Mouse (Mus musculus): ENCODE data around the gene Scube1.

GRCm38 (mm10) chr15:83699834-83700592 lies 24.8 kb downstream of the Scube1 start:
- TF ChIP-seq GABPA (IDR thresholded peaks at IDR 0.05; ENCODE audit: insufficient replicate concordance, low read depth, low read length), result no peak
- no peak for TF ChIP-seq CTCF (conservative IDR thresholded peaks at IDR 0.05 in 1 of 2, IDR thresholded peaks at IDR 0.05 in 1 of 2; ENCODE audit: low read depth in 2 of 2, low read length in 2 of 2)
- no peak for TF ChIP-seq CHD2 (IDR thresholded peaks at IDR 0.05; ENCODE audit: low read length)
- TF ChIP-seq TCF12 (IDR thresholded peaks at IDR 0.05; ENCODE audit: low read depth, low read length), result no peak
- TF ChIP-seq POLR2AphosphoS2 (IDR thresholded peaks at IDR 0.05; ENCODE audit: low read depth, low read length), result no peak
- no peak for TF ChIP-seq RAD21 (IDR thresholded peaks at IDR 0.05; ENCODE audit: low read depth, low read length)
- no peak for TF ChIP-seq MXI1 (IDR thresholded peaks at IDR 0.05; ENCODE audit: low read depth, low read length)
- TF ChIP-seq ZC3H11A (IDR thresholded peaks at IDR 0.05; ENCODE audit: low read depth, low read length), result no peak
- no peak for TF ChIP-seq KAT2A (IDR thresholded peaks at IDR 0.05; ENCODE audit: insufficient replicate concordance, low read length)
- TF ChIP-seq E2F4 (IDR thresholded peaks at IDR 0.05; ENCODE audit: insufficient replicate concordance, low read depth, low read length), result no peak

Measured in CH12.LX (cell line).